Mouse (Mus musculus) heart, adult 2 months (tissue): ENCODE measurements at regions not wholly inside any gene's neighbourhood (a gene's known extent, or its start where the extent isn't known, plus 50 kb on each side); places are given as distances from the start of the nearest gene placed in this dataset.

Source experiments
- DNase-seq, 2 experiments: peaks; one replicate each; pipeline ENCODE4 v3.0.0; 2021
- H3K27ac ChIP-seq: fragments of 200-600 bp; 2 replicates; pipeline ENCODE4 v1.8.1; 2022
- H3K27me3 ChIP-seq: fragments of 200-500 bp; 2 replicates; pipeline ENCODE4 v1.6.1; 2012; ENCODE audit warnings: mild to moderate bottlenecking, low read length, inconsistent platforms, mixed read lengths; ENCODE audit not compliant: control insufficient read depth, insufficient read depth
- H3K36me3 ChIP-seq: fragments of 200-500 bp; 2 replicates; pipeline ENCODE4 v1.6.1; 2012; ENCODE audit warnings: low read length, inconsistent platforms; ENCODE audit not compliant: control insufficient read depth, insufficient read depth
- H3K4me1 ChIP-seq: fragments of 200-500 bp; 2 replicates; pipeline ENCODE4 v1.6.1; 2011; ENCODE audit warnings: low read length; ENCODE audit not compliant: control insufficient read depth, insufficient read depth
- H3K4me3 ChIP-seq: fragments of 200-600 bp; 2 replicates; pipeline ENCODE4 v1.8.1; 2022
- H3K79me2 ChIP-seq: fragments of 200-500 bp; replicated peaks from 2 replicates; pipeline ENCODE4 v1.6.1; 2012; ENCODE audit warnings: mild to moderate bottlenecking, inconsistent platforms, low read length, moderate library complexity, mixed read lengths; ENCODE audit not compliant: control insufficient read depth, insufficient read depth
- H3K9ac ChIP-seq: fragments of 200-500 bp; 2 replicates; pipeline ENCODE4 v1.6.1; 2012; ENCODE audit warnings: low read depth, mild to moderate bottlenecking, control low read depth, inconsistent platforms, low read length, mixed read lengths
- CTCF ChIP-seq: fragments of 200-600 bp; IDR thresholded peaks from 2 replicates; pipeline ENCODE4 v1.8.1; 2022; ENCODE audit warnings: antibody characterized with exemption, mild to moderate bottlenecking, moderate library complexity
- EP300 ChIP-seq: fragments of 200-500 bp; IDR thresholded peaks from 2 replicates; pipeline ENCODE4 v1.6.1; 2011; ENCODE audit warnings: low read depth, low read length, control low read depth; ENCODE audit not compliant: insufficient read depth
- POLR2A ChIP-seq: fragments of 200-500 bp; IDR thresholded peaks from 2 replicates; pipeline ENCODE4 v1.6.1; 2011; ENCODE audit warnings: mild to moderate bottlenecking, low read depth, low read length, control low read depth; ENCODE audit not compliant: insufficient read depth
- WGBS: fragments of 180-500 bp; shearing (Covaris S2); methylation state at CpG from one replicate; pipeline ENCODE4 v1.1.7; 2018; 5-methylcytosine and 5-hydroxymethylcytosine counted together
- intact Hi-C: fragments of 180-260 bp; cut with DNase I; formaldehyde crosslinking; loops from one replicate; pipeline ENCODE4 v1.15.1; 2025

- Histone ChIP-seq H3K4me1 (no peaks in the 10 kb centered on the region), H3K27ac (no peak overlapping the region), H3K36me3 (no peaks in the 10 kb centered on the region), H3K9ac (no peak overlapping the region), H3K27me3 (no peaks in the 10 kb centered on the region), H3K79me2 (no peaks in the 10 kb centered on the region), H3K4me3 (no peak overlapping the region)
- TF ChIP-seq EP300 = no peak
- TF ChIP-seq POLR2A = no peak
- TF ChIP-seq CTCF = no peak
- WGBS = 88% methylated on average over 10 of the region's 10 CpGs
- no peak for DNase-seq
- intact Hi-C loops = no loop called here
Measured at GRCm38 (mm10) chr14:98882586-98882985, 111.5 kb downstream of the Rpl36a-ps1 start.

DNA sequence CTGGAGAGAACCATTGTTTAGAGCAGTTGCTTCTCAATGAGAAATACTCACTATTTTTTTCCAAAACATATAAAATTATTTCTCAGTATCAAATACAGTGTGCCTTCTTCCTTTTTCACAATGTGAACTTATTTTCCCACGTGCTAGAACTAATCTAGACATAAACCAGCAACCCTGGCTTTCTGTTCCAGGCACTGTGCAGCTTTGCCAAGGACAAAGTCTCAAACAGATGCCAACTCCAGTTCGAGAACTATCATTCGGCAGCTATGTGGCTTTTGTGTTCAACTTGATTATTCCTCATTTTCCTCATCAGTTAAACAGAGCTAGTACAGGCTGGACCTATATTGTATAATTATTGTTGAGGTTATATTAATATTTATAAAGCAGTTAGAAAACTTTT is 116.2 kb downstream of the Rpl36a-ps1 start:
- Histone ChIP-seq H3K27me3 (no peaks in the 10 kb centered on the region), H3K79me2 (no peaks in the 10 kb centered on the region), H3K4me3 (no peak overlapping the region), H3K27ac (no peak overlapping the region), H3K9ac (no peak overlapping the region), H3K36me3 (no peaks in the 10 kb centered on the region), H3K4me1 (no peaks in the 10 kb centered on the region)
- TF ChIP-seq POLR2A (no peak), EP300 (no peak), CTCF (no peak)
- intact Hi-C loops = no loop called here
- peak in 1 of 2 experiments; percentile 8 for DNase-seq
- WGBS = 41% methylated on average over 3 of the region's 3 CpGs

DNA sequence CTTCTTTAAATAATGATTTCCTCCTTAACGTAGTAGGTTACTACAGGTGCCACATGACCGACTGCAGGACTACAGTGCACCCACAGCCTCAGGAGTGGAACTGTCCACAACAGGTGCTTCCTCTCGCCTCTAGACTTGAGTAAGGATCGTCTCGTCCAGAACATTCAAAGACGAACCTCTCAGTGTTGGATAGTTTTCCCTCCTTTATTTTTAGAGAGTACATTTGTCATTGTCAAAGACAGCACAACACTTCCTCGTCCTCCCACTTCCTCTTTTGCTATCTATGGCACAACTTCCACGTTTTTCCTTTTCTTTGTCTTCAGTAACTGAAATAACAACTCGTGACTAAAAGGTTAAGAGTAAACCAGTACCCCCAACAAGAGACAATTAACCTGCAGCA is 120.7 kb downstream of the Rpl36a-ps1 start:
- intact Hi-C loops = no loop called here
- TF ChIP-seq CTCF = no peak
- TF ChIP-seq POLR2A = no peak
- TF ChIP-seq EP300 = no peak
- 39% methylated on average over 9 of the region's 9 CpGs for WGBS
- H3K36me3 ChIP-seq = no peaks in the 10 kb centered on the region
- no peak overlapping the region for H3K9ac ChIP-seq
- no peak overlapping the region for H3K27ac ChIP-seq
- H3K27me3 ChIP-seq = no peaks in the 10 kb centered on the region
- no peaks in the 10 kb centered on the region for H3K4me1 ChIP-seq
- DNase-seq = no peak
- H3K4me3 ChIP-seq = no peak overlapping the region
- no peaks in the 10 kb centered on the region for H3K79me2 ChIP-seq

DNA sequence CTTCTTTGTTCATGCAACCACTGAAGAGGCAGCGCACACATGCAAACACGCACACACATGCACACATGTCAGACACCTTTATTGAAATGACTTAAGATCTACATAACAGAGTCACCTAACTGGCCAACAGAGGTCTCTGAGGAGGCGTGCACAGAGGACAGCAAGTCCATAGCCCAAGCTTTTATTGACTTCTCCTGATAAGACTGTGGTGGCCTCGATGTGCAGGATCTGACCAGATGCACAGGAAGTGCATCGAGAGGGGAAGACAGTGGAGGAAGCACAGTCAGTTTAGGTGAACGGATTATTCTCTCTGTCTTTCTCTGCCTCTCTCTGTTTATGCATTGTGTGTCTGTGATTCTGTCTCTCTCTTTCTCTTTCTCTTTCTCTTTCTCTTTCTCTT is 124.2 kb downstream of the Rpl36a-ps1 start:
- Histone ChIP-seq H3K9ac (no peak overlapping the region), H3K27ac (no peak overlapping the region), H3K27me3 (no peaks in the 10 kb centered on the region), H3K36me3 (no peaks in the 10 kb centered on the region), H3K4me1 (no peaks in the 10 kb centered on the region), H3K4me3 (no peak overlapping the region), H3K79me2 (no peaks in the 10 kb centered on the region)
- intact Hi-C loops = no loop called here
- TF ChIP-seq EP300 (no peak), POLR2A (no peak), CTCF (no peak)
- 52% methylated on average over 6 of the region's 6 CpGs for WGBS
- DNase-seq = no peak

DNA sequence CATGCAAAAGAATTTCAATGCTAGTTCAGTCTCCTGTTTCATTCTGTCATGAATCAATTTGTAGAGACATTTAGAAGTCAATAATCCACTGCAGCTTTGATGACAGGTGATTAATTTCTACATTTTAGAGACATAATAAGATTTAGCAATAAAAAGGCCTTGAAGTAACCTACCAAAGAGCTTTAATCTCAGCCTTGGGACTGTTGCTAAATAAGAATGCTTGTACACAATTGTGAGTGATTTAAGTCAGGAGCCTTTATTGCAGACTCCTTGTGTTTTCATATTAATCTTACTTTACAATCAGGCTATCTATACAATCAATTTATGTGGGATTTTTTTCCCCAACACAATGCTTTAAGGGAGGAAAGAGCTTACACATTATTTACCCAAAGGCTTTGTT is 127.2 kb downstream of the Rpl36a-ps1 start:
- intact Hi-C loops = no loop called here
- no peak overlapping the region for H3K27ac ChIP-seq

GRCm38 (mm10) chr14:98864001-98864400 is 130.1 kb downstream of the Rpl36a-ps1 start:
- intact Hi-C loops = no loop called here
- Histone ChIP-seq H3K4me1 (no peaks in the 10 kb centered on the region), H3K9ac (no peak overlapping the region), H3K36me3 (no peaks in the 10 kb centered on the region), H3K79me2 (no peaks in the 10 kb centered on the region), H3K27ac (no peak overlapping the region), H3K27me3 (no peaks in the 10 kb centered on the region), H3K4me3 (no peak overlapping the region)
- WGBS = 80% methylated on average over 6 of the region's 6 CpGs
- DNase-seq = no peak
- no peak for TF ChIP-seq EP300
- no peak for TF ChIP-seq POLR2A

More for the DNA sequence above, 127.2 kb downstream of the Rpl36a-ps1 start:
- no peak for DNase-seq
- no peaks in the 10 kb centered on the region for H3K36me3 ChIP-seq
- no peak for TF ChIP-seq CTCF
- TF ChIP-seq POLR2A = no peak
- no peak for TF ChIP-seq EP300
- H3K9ac ChIP-seq = no peak overlapping the region
- H3K4me1 ChIP-seq = no peaks in the 10 kb centered on the region
- H3K79me2 ChIP-seq = no peaks in the 10 kb centered on the region
- H3K27me3 ChIP-seq = no peaks in the 10 kb centered on the region
- H3K4me3 ChIP-seq = no peak overlapping the region
